Mouse (Mus musculus): ENCODE data around the gene Cth. TPM values are rescaled to one million over a fixed set of nuclear protein-coding genes. Genes with fewer than 3 reads are reported as not detected.

Gene Cth
- polyA plus RNA-seq, 1 experiment from 2014 or later = 75.3 TPM

DNA sequence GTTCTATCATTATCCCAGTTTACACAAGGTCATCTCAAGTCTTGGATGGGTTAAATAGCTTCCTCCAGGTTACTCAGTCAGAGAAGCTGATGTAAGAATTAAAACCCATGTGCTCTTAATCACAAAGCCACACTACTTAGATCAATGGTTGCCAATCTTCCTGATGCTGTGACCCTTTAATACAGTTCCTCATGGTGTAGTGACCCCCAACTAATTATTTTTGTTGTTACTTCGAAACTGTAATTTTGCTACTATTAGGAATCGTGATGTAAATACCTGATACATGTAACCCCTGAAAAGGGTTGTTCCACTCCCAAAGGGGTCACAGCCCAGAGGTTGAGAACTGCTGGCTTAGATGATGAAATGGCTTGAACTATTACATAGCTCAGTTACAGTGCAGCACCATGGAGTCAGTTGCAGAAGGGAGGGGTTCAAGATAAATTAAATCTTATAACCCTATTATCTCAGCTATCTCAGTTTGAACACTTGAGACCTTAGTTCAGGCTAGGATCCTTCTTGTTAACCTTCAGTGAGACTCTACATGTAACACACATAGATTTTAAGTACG is 1.5 kb downstream of the Cth start:
- Histone ChIP-seq H3K9me3 (replicated peaks; ENCODE audit: control insufficient read depth, low read length) (no peaks in the 10 kb centered on the region), H3K4me3 (ENCODE audit: low read depth, low read length) (peak overlapping the region; percentile 62), H3K27ac (ENCODE audit: low read length) (no peak overlapping the region), H3K4me1 (ENCODE audit: control insufficient read depth, low read depth, low read length) (peaks cover 5% of the 10 kb centered on the region; the same call in 1 of the 2 replicates), H3K27me3 (ENCODE audit: control insufficient read depth, insufficient read depth, low read depth, low read length) (no peaks in the 10 kb centered on the region; the same call in 1 of the 2 replicates), H3K36me3 (ENCODE audit: control insufficient read depth, insufficient read depth) (no peaks in the 10 kb centered on the region), H3K4me2 (ENCODE audit: low read depth, low read length) (peak overlapping the region; percentile 18; the same call in 1 of the 2 replicates), H3K9ac (ENCODE audit: low read depth, low read length) (no peak overlapping the region)
- ATAC-seq (ENCODE audit: low read depth) = no peak
- WGBS (ENCODE audit: insufficient replicate concordance) = 55% methylated on average over 3 of the region's 3 CpGs

DNA sequence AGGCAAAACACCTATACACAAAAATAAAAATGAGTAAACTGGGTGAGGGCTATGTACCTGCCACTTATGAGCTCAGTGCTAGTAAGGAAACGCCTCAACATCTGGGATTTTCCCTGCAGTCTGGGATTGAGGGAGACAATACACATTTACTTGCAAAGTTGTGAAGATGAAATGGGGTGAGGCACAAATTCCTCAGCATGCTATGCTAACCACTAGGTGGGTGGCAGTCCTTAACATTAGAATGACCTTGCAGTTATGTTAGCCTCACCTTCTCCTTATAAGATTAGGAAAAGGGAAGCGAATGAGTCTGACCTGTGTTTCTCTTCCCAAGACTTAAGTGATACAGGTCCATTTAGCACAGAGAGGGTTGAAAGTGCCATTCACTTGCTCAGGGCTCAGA is 3.5 kb downstream of the Cth start:
- Histone ChIP-seq H3K36me3 (ENCODE audit: control insufficient read depth, insufficient read depth) (no peaks in the 10 kb centered on the region), H3K27ac (ENCODE audit: low read length) (no peak overlapping the region), H3K4me2 (ENCODE audit: low read depth, low read length) (no peak overlapping the region), H3K4me3 (ENCODE audit: low read depth, low read length) (no peak overlapping the region), H3K27me3 (ENCODE audit: control insufficient read depth, insufficient read depth, low read depth, low read length) (no peaks in the 10 kb centered on the region), H3K9me3 (replicated peaks; ENCODE audit: control insufficient read depth, low read length) (no peaks in the 10 kb centered on the region), H3K9ac (ENCODE audit: low read depth, low read length) (no peak overlapping the region), H3K4me1 (ENCODE audit: control insufficient read depth, low read depth, low read length) (peaks cover 5% of the 10 kb centered on the region; the same call in 1 of the 2 replicates)
- no peak for ATAC-seq (ENCODE audit: low read depth)
- 57% methylated on average over 2 of the region's 2 CpGs for WGBS (ENCODE audit: insufficient replicate concordance)

DNA sequence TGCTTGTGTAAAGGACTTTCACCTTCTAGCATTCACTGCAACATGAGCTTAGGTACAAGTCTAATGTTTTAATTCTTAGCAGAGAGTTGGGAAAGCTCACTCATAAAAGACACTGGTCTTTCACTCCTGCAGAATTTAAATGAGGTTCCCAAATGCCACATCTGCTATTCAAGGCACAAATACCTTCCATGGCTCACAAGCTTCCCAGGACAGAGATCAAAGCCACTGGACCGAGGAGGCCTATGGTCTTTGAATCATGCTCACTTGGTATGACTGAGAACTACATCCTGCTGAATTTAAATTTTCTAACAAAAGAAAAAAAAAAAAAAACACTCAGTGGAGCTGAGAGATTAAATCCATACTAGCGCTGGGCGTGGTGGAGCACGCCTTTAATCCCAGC is 8.5 kb downstream of the Cth start:
- H3K4me2 ChIP-seq (ENCODE audit: low read depth, low read length) = no peak overlapping the region
- H3K36me3 ChIP-seq (ENCODE audit: control insufficient read depth, insufficient read depth) = no peaks in the 10 kb centered on the region
- whole genome bisulfite sequencing (ENCODE audit: insufficient replicate concordance) = 62% methylated on average over 4 of the region's 4 CpGs

GRCm38 (mm10) chr3:157912155-157912554 is 12.7 kb downstream of the Cth start:
- Histone ChIP-seq H3K4me2 (ENCODE audit: low read depth, low read length) (no peak overlapping the region), H3K4me1 (ENCODE audit: control insufficient read depth, low read depth, low read length) (no peaks in the 10 kb centered on the region), H3K4me3 (ENCODE audit: low read depth, low read length) (no peak overlapping the region), H3K9ac (ENCODE audit: low read depth, low read length) (no peak overlapping the region), H3K36me3 (ENCODE audit: control insufficient read depth, insufficient read depth) (no peaks in the 10 kb centered on the region; the same call in 1 of the 2 replicates), H3K9me3 (replicated peaks; ENCODE audit: control insufficient read depth, low read length) (no peaks in the 10 kb centered on the region), H3K27me3 (ENCODE audit: control insufficient read depth, insufficient read depth, low read depth, low read length) (no peaks in the 10 kb centered on the region), H3K27ac (ENCODE audit: low read length) (no peak overlapping the region)
- 70% methylated on average over 2 of the region's 2 CpGs for WGBS (ENCODE audit: insufficient replicate concordance)
- no peak for ATAC-seq (ENCODE audit: low read depth)

More for the DNA sequence above, 8.5 kb downstream of the Cth start:
- H3K27ac ChIP-seq (ENCODE audit: low read length) = no peak overlapping the region
- H3K27me3 ChIP-seq (ENCODE audit: control insufficient read depth, insufficient read depth, low read depth, low read length) = no peaks in the 10 kb centered on the region
- H3K9ac ChIP-seq (ENCODE audit: low read depth, low read length) = no peak overlapping the region
- H3K4me3 ChIP-seq (ENCODE audit: low read depth, low read length) = no peak overlapping the region
- no peak for ATAC-seq (ENCODE audit: low read depth)
- H3K9me3 ChIP-seq (replicated peaks; ENCODE audit: control insufficient read depth, low read length) = no peaks in the 10 kb centered on the region
- H3K4me1 ChIP-seq (ENCODE audit: control insufficient read depth, low read depth, low read length) = no peaks in the 10 kb centered on the region

GRCm38 (mm10) chr3:157910262-157910661 is 14.6 kb downstream of the Cth start:
- peaks cover 5% of the 10 kb centered on the region for H3K36me3 ChIP-seq (ENCODE audit: control insufficient read depth, insufficient read depth)
- no peak overlapping the region for H3K4me2 ChIP-seq (ENCODE audit: low read depth, low read length)
- 48% methylated on average over 3 of the region's 3 CpGs for WGBS (ENCODE audit: insufficient replicate concordance)
- H3K4me1 ChIP-seq (ENCODE audit: control insufficient read depth, low read depth, low read length) = no peaks in the 10 kb centered on the region
- H3K27ac ChIP-seq (ENCODE audit: low read length) = no peak overlapping the region
- no peaks in the 10 kb centered on the region for H3K9me3 ChIP-seq (replicated peaks; ENCODE audit: control insufficient read depth, low read length)
- no peak for ATAC-seq (ENCODE audit: low read depth)
- H3K9ac ChIP-seq (ENCODE audit: low read depth, low read length) = no peak overlapping the region
- H3K27me3 ChIP-seq (ENCODE audit: control insufficient read depth, insufficient read depth, low read depth, low read length) = no peaks in the 10 kb centered on the region
- H3K4me3 ChIP-seq (ENCODE audit: low read depth, low read length) = no peak overlapping the region

- Histone ChIP-seq H3K9me3 (replicated peaks; ENCODE audit: control insufficient read depth, low read length) (no peaks in the 10 kb centered on the region), H3K9ac (ENCODE audit: low read depth, low read length) (no peak overlapping the region), H3K4me2 (ENCODE audit: low read depth, low read length) (no peak overlapping the region), H3K4me3 (ENCODE audit: low read depth, low read length) (no peak overlapping the region), H3K4me1 (ENCODE audit: control insufficient read depth, low read depth, low read length) (no peaks in the 10 kb centered on the region), H3K27me3 (ENCODE audit: control insufficient read depth, insufficient read depth, low read depth, low read length) (no peaks in the 10 kb centered on the region), H3K27ac (ENCODE audit: low read length) (no peak overlapping the region), H3K36me3 (ENCODE audit: control insufficient read depth, insufficient read depth) (peaks cover 8% of the 10 kb centered on the region)
- no peak for ATAC-seq (ENCODE audit: low read depth)
- WGBS (ENCODE audit: insufficient replicate concordance) = 53% methylated on average over 3 of the region's 3 CpGs
Measured at GRCm38 (mm10) chr3:157908166-157908565, 16.7 kb downstream of the Cth start.

DNA sequence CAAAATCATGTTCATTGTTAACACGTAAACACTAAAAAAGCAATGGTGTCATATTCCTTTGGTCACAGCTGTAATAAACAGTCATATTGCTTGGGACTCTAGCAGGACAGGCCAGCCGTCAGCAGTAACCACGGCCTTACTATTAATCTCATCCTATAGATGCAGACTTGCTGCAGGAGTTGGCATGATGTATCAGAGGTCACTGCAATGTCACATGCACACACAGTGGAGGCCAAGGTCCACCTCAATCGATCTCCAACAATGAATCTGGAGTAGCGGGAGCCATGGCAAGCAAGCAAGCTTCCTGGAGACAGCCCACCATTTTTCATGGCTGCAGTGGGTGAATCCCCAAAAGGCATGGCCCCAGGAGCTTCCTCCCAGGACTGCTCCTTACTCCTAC is 23.2 kb downstream of the Cth start:
- Histone ChIP-seq H3K36me3 (ENCODE audit: control insufficient read depth, insufficient read depth) (peaks cover 8% of the 10 kb centered on the region), H3K9me3 (replicated peaks; ENCODE audit: control insufficient read depth, low read length) (no peaks in the 10 kb centered on the region), H3K4me2 (ENCODE audit: low read depth, low read length) (no peak overlapping the region), H3K4me3 (ENCODE audit: low read depth, low read length) (no peak overlapping the region), H3K9ac (ENCODE audit: low read depth, low read length) (no peak overlapping the region), H3K4me1 (ENCODE audit: control insufficient read depth, low read depth, low read length) (no peaks in the 10 kb centered on the region), H3K27ac (ENCODE audit: low read length) (no peak overlapping the region), H3K27me3 (ENCODE audit: control insufficient read depth, insufficient read depth, low read depth, low read length) (no peaks in the 10 kb centered on the region)
- 66% methylated on average over 5 of the region's 5 CpGs for WGBS (ENCODE audit: insufficient replicate concordance)
- no peak; the same call in 1 of the 2 replicates for ATAC-seq (ENCODE audit: low read depth)

GRCm38 (mm10) chr3:157899986-157900385 is 24.9 kb downstream of the Cth start:
- Histone ChIP-seq H3K27ac (ENCODE audit: low read length) (no peak overlapping the region), H3K4me2 (ENCODE audit: low read depth, low read length) (no peak overlapping the region), H3K9ac (ENCODE audit: low read depth, low read length) (no peak overlapping the region), H3K9me3 (replicated peaks; ENCODE audit: control insufficient read depth, low read length) (no peaks in the 10 kb centered on the region), H3K36me3 (ENCODE audit: control insufficient read depth, insufficient read depth) (peaks cover 3% of the 10 kb centered on the region; the same call in 1 of the 2 replicates), H3K27me3 (ENCODE audit: control insufficient read depth, insufficient read depth, low read depth, low read length) (no peaks in the 10 kb centered on the region), H3K4me1 (ENCODE audit: control insufficient read depth, low read depth, low read length) (no peaks in the 10 kb centered on the region), H3K4me3 (ENCODE audit: low read depth, low read length) (no peak overlapping the region)
- no peak for ATAC-seq (ENCODE audit: low read depth)
- 68% methylated on average over 1 of the region's 1 CpGs for WGBS (ENCODE audit: insufficient replicate concordance)

DNA sequence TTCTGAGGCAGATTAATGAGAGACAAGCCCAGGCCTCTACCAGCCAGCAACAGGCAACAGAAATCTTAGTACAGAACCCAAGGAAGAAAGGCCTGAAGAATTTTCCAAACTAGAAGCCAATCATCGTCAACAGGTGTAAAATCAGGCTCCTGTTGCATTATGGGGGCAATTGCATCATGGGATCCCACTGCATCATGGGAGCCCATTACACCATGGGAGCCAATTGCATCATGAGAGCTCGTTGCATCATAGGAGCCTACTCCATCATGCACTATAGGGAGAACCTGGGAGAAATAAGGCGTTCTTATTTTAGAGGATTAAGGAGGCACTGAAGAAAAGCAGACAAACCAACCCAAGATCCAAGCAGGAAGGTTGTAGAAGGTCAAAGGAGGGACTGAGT is 27.2 kb downstream of the Cth start:
- no peaks in the 10 kb centered on the region; the same call in 1 of the 2 replicates for H3K36me3 ChIP-seq (ENCODE audit: control insufficient read depth, insufficient read depth)
- no peaks in the 10 kb centered on the region for H3K27me3 ChIP-seq (ENCODE audit: control insufficient read depth, insufficient read depth, low read depth, low read length)
- no peak overlapping the region for H3K27ac ChIP-seq (ENCODE audit: low read length)
- H3K9ac ChIP-seq (ENCODE audit: low read depth, low read length) = no peak overlapping the region
- no peak overlapping the region for H3K4me3 ChIP-seq (ENCODE audit: low read depth, low read length)
- no peaks in the 10 kb centered on the region for H3K9me3 ChIP-seq (replicated peaks; ENCODE audit: control insufficient read depth, low read length)
- 60% methylated on average over 3 of the region's 3 CpGs for WGBS (ENCODE audit: insufficient replicate concordance)
- no peaks in the 10 kb centered on the region for H3K4me1 ChIP-seq (ENCODE audit: control insufficient read depth, low read depth, low read length)
- H3K4me2 ChIP-seq (ENCODE audit: low read depth, low read length) = no peak overlapping the region
- no peak for ATAC-seq (ENCODE audit: low read depth)

Measured in liver, embryonic 16.5 days (tissue).